34 mouse cellular contexts compared by ENCODE assay signal in genomic region chr1:166184391-166185229, GRCm38 (mm10). TPM values are rescaled to one million over a fixed set of nuclear protein-coding genes. Genes with fewer than 3 reads are reported as not detected.
DNase-seq lines count a peak whose midpoint lies in the region; ATAC-seq and TF ChIP-seq lines count a peak whose summit lies in the region.
"Had no signal": no experiment of that assay in that cellular context is flagged by ENCODE, and none has a peak within 500 bp of the region (broad histone marks: within the 10 kb centered on the region; RNA-seq: fewer than 3 reads in every experiment).

No protein-coding gene starts in this region.

- no peak for DNase-seq in heart, postnatal 14 days
- no peak for DNase-seq in left cerebral cortex, adult 2 months (ENCODE audit: extremely low spot score in 1 of 2, low spot score in 2 of 2)
- DNase-seq in left cerebral cortex, postnatal 4 days = no peak
- peak; percentile 28 to 47 for DNase-seq in right cerebral cortex, adult 2 months (ENCODE audit: low spot score in 2 of 2)
- no peak for DNase-seq in right cerebral cortex, postnatal 4 days
- no peak for DNase-seq in urinary bladder, postnatal 36 days (ENCODE audit: low spot score in 2 of 2)
- DNase-seq: adrenal gland, postnatal 36 days; B cell, adult 2 months; cerebellum, adult 11 months; cerebellum, adult 9-11 months; heart, postnatal 36 days; kidney, postnatal 25 days; liver, postnatal 0 days had no signal

- no peaks in the 10 kb centered on the region for H3K27me3 ChIP-seq in heart, embryonic 12.5 days (replicated peaks)
- H3K27me3 ChIP-seq: CH12.LX; limb, embryonic 12.5 days; neural tube, embryonic 13.5 days had no signal

- H3K9me3 ChIP-seq in heart, embryonic 12.5 days (replicated peaks) = no peaks in the 10 kb centered on the region
- H3K9me3 ChIP-seq: embryonic facial prominence, embryonic 10.5 days; G1E; limb, embryonic 12.5 days; neural tube, embryonic 13.5 days had no signal

- no peak overlapping the region for H3K9ac ChIP-seq in heart, embryonic 12.5 days
- H3K9ac ChIP-seq: limb, embryonic 12.5 days; liver, postnatal 0 days; neural tube, embryonic 13.5 days had no signal

- WGBS in heart, embryonic 12.5 days = 55% methylated on average over 22 of the region's 22 CpGs

- peaks cover 8% of the 10 kb centered on the region; the same call in 1 of the 2 replicates for H3K4me1 ChIP-seq in heart, embryonic 12.5 days (replicated peaks)
- H3K4me1 ChIP-seq: limb, embryonic 12.5 days had no signal

- H3K36me3 ChIP-seq in heart, embryonic 12.5 days = no peaks in the 10 kb centered on the region
- H3K36me3 ChIP-seq: embryonic facial prominence, embryonic 10.5 days; G1E; limb, embryonic 12.5 days; neural tube, embryonic 13.5 days had no signal

- H3K4me2 ChIP-seq in heart, embryonic 12.5 days = no peak overlapping the region
- H3K4me2 ChIP-seq: limb, embryonic 12.5 days; liver, embryonic 11.5 days; neural tube, embryonic 13.5 days had no signal

- ATAC-seq in heart, embryonic 12.5 days (ENCODE audit: insufficient number of reproducible peaks, low FRiP score) = no peak
- ATAC-seq: forebrain, embryonic 16.5 days; intestine, postnatal 0 days; liver, postnatal 0 days; lung, postnatal 0 days; Patski had no signal

- intact Hi-C loops in heart, postnatal 14 days (cut with DNase I) = no loop called here
- intact Hi-C loops in left cerebral cortex, adult 2 months (cut with DNase I) = loop anchor here (5.0 kb wide), 3 partner anchors 58 to 133 kb away; no protein-coding TSS in a partner anchor
- intact Hi-C loops in left cerebral cortex, postnatal 4 days (cut with DNase I) = loop anchor here (10.0 kb wide), 1 partner anchor 60 kb away; no protein-coding TSS in a partner anchor

- H3K4me3 ChIP-seq in heart, embryonic 12.5 days = no peak overlapping the region
- no peak overlapping the region for H3K4me3 ChIP-seq in left cerebral cortex, adult 2 months
- H3K4me3 ChIP-seq: embryonic facial prominence, embryonic 10.5 days; limb, embryonic 12.5 days; myocyte; neural tube, embryonic 13.5 days had no signal

- 0 out of 2 replicates have a peak overlapping the region, but pooled peaks have one; percentile 14 for H3K27ac ChIP-seq in heart, embryonic 12.5 days (ENCODE audit: poor library complexity, severe bottlenecking)
- peak overlapping the region; percentile 87 for H3K27ac ChIP-seq in left cerebral cortex, adult 2 months
- H3K27ac ChIP-seq: embryonic facial prominence, embryonic 10.5 days; limb, embryonic 12.5 days; macrophage; neural tube, embryonic 13.5 days had no signal

- no peak for TF ChIP-seq CTCF in left cerebral cortex, adult 2 months (IDR thresholded peaks at IDR 0.05)

RNA-seq across cellular contexts. Expression of gene Mael, which starts 53.9 kb away (rescaled TPM):
- not detected in 2 replicates for polyA plus RNA-seq in heart, embryonic 12.5 days (2016; fragmentation: Nextera tagmentation; extraction: Ambion mirVana)
- not detected for total RNA-seq in heart, postnatal 14 days (2021)
- total RNA-seq in left cerebral cortex, adult 2 months (2021) = not detected
- total RNA-seq in left cerebral cortex, postnatal 4 days (2021) = under 1 TPM in 1 of 2 experiments, not detected in 1; 0.24 TPM
- total RNA-seq: adrenal gland, adult 18-20 months; adrenal gland, postnatal 36 days; CH12.LX; common myeloid progenitor, adult 5-6 weeks; gastrocnemius, adult 8-10 months; heart, postnatal 36 days; left cerebral cortex, adult 8-10 months had no signal
- polyA plus RNA-seq: embryonic facial prominence, embryonic 10.5 days; forebrain, embryonic 16.5 days; G1E; heart, embryonic 14.5 days; intestine, postnatal 0 days; kidney, embryonic 14.5 days; limb, embryonic 12.5 days; liver, embryonic 11.5 days; liver, postnatal 0 days; lung, postnatal 0 days; macrophage; myocyte; neural tube, embryonic 13.5 days; Patski; spleen, adult 2 months; urinary bladder, adult 2 months had no signal

RNA-seq across cellular contexts. Expression of gene Gpa33, which starts 54.6 kb away (rescaled TPM):
- 0.10 and 0.15 TPM in 2 replicates for polyA plus RNA-seq in heart, embryonic 12.5 days (2016; fragmentation: Nextera tagmentation; extraction: Ambion mirVana)
- total RNA-seq in heart, postnatal 14 days (2021) = not detected
- total RNA-seq in left cerebral cortex, adult 2 months (2021) = not detected
- total RNA-seq in left cerebral cortex, postnatal 4 days (2021) = not detected
- total RNA-seq: common myeloid progenitor, adult 5-6 weeks; gastrocnemius, adult 8-10 months; heart, postnatal 36 days; left cerebral cortex, adult 8-10 months had no signal
- polyA plus RNA-seq: forebrain, embryonic 16.5 days; G1E; liver, embryonic 11.5 days; liver, postnatal 0 days; macrophage; neural tube, embryonic 13.5 days; Patski; spleen, adult 2 months had no signal

RNA-seq across cellular contexts. Expression of gene Dusp27, which starts 56.9 kb away (rescaled TPM):
- 65.9 and 68.8 TPM in 2 replicates for polyA plus RNA-seq in heart, embryonic 12.5 days (2016; fragmentation: Nextera tagmentation; extraction: Ambion mirVana)
- 10 to 100 TPM; 44.1 to 44.9 TPM for total RNA-seq in heart, postnatal 14 days (2021)
- total RNA-seq in left cerebral cortex, adult 2 months (2021) = under 1 TPM; 0.12 to 0.16 TPM
- total RNA-seq in left cerebral cortex, postnatal 4 days (2021) = under 1 TPM; 0.62 to 0.85 TPM
- total RNA-seq: adrenal gland, adult 18-20 months; CH12.LX; common myeloid progenitor, adult 5-6 weeks had no signal
- polyA plus RNA-seq: G1E, Patski had no signal

Comparison
In these comparisons a context has a peak if more than half of its experiments do, and no peak if none do; other contexts are left out.
1. DNase-seq: peak in right cerebral cortex, adult 2 months (2 of 2); none in heart, postnatal 14 days (0 of 2), left cerebral cortex, adult 2 months (0 of 2), left cerebral cortex, postnatal 4 days (single experiment), right cerebral cortex, postnatal 4 days (single experiment) and urinary bladder, postnatal 36 days (0 of 2).
2. RNA of gene Dusp27, which starts 56.9 kb away (total RNA-seq): 44.1 to 44.9 TPM in heart, postnatal 14 days; 0.62 to 0.85 TPM in left cerebral cortex, postnatal 4 days and 0.12 to 0.16 TPM in left cerebral cortex, adult 2 months; every median in the first group is over 10 times any median in the second.